Mouse (Mus musculus) spleen, adult 2 months (tissue): ENCODE measurements at regions not wholly inside any gene's neighbourhood (a gene's known extent, or its start where the extent isn't known, plus 50 kb on each side); places are given as distances from the start of the nearest gene placed in this dataset.

Experiments used
- CTCF ChIP-seq: fragments of 200-500 bp; IDR thresholded peaks from 2 replicates; pipeline ENCODE4 v1.5.1; 2011; ENCODE audit warnings: mild to moderate bottlenecking, inconsistent platforms; ENCODE audit not compliant: insufficient read depth, insufficient read length, insufficient replicate concordance; ENCODE audit errors: extremely low read depth
- POLR2A ChIP-seq: fragments of 200-500 bp; IDR thresholded peaks from 2 replicates; pipeline ENCODE4 v1.6.1; 2011; ENCODE audit warnings: low read depth, low read length, inconsistent platforms

GRCm38 (mm10) chr17:48807905-48808304 is 124.3 kb upstream of the Lrfn2 start:
- no peak for TF ChIP-seq POLR2A
- no peak for TF ChIP-seq CTCF
